Mouse (Mus musculus): ENCODE results near the gene Tox3. TPM values are rescaled to one million over a fixed set of nuclear protein-coding genes. Genes with fewer than 3 reads are reported as not detected.

Tox3 gene
- 1.8 and 2.0 TPM in 2 replicates for polyA plus RNA-seq (2015; fragmentation: Nextera tagmentation; extraction: Ambion mirVana)

GRCm38 (mm10) chr8:90348178-90348925, at the start of gene Tox3:
Gene Tox3, minus strand, starts transcription at chr8:90348343.
- H3K4me1 ChIP-seq (ENCODE audit: control insufficient read depth, insufficient read depth, low read length), result peaks cover 9% of the 10 kb centered on the region
- peak within 1 kb of the TSS; percentile 73 for H3K4me3 ChIP-seq (ENCODE audit: low read length)
- H3K9ac ChIP-seq (ENCODE audit: low read depth, low read length), result peak within 1 kb of the TSS; percentile 83
- 2% methylated on average over 41 of the region's 89 CpGs for WGBS
- peak within 1 kb of the TSS; percentile 94 for H3K4me2 ChIP-seq (ENCODE audit: low read depth, low read length)
- H3K9me3 ChIP-seq (ENCODE audit: control insufficient read depth, low read length), result no peaks in the 10 kb centered on the region
- no peaks in the 10 kb centered on the region for H3K27me3 ChIP-seq (replicated peaks; ENCODE audit: control insufficient read depth, insufficient read depth, low read length)
- H3K27ac ChIP-seq (ENCODE audit: low read length), result peak within 1 kb of the TSS; percentile 61
- no peaks in the 10 kb centered on the region for H3K36me3 ChIP-seq (ENCODE audit: control insufficient read depth, insufficient read depth, low read length)
- peak; percentile 82 for ATAC-seq

- H3K27ac ChIP-seq (ENCODE audit: low read length), result no peak overlapping the region
- no peaks in the 10 kb centered on the region for H3K36me3 ChIP-seq (ENCODE audit: control insufficient read depth, insufficient read depth, low read length)
- H3K4me2 ChIP-seq (ENCODE audit: low read depth, low read length), result no peak overlapping the region
- H3K9me3 ChIP-seq (ENCODE audit: control insufficient read depth, low read length), result no peaks in the 10 kb centered on the region
- ATAC-seq, result no peak
- no peak overlapping the region for H3K9ac ChIP-seq (ENCODE audit: low read depth, low read length)
- no peak overlapping the region for H3K4me3 ChIP-seq (ENCODE audit: low read length)
- no peaks in the 10 kb centered on the region for H3K4me1 ChIP-seq (ENCODE audit: control insufficient read depth, insufficient read depth, low read length)
- H3K27me3 ChIP-seq (replicated peaks; ENCODE audit: control insufficient read depth, insufficient read depth, low read length), result no peaks in the 10 kb centered on the region
- 87% methylated on average over 2 of the region's 2 CpGs for WGBS
Measured at GRCm38 (mm10) chr8:90392643-90393042, 44.5 kb upstream of the Tox3 start.

GRCm38 (mm10) chr8:90391483-90392074, 43.4 kb upstream of the Tox3 start:
- no peaks in the 10 kb centered on the region for H3K4me1 ChIP-seq (ENCODE audit: control insufficient read depth, insufficient read depth, low read length)
- WGBS, result 68% methylated on average over 3 of the region's 3 CpGs
- no peaks in the 10 kb centered on the region for H3K36me3 ChIP-seq (ENCODE audit: control insufficient read depth, insufficient read depth, low read length)
- no peak overlapping the region for H3K4me3 ChIP-seq (ENCODE audit: low read length)
- ATAC-seq, result no peak
- no peak overlapping the region for H3K27ac ChIP-seq (ENCODE audit: low read length)
- no peaks in the 10 kb centered on the region for H3K27me3 ChIP-seq (replicated peaks; ENCODE audit: control insufficient read depth, insufficient read depth, low read length)
- no peak overlapping the region for H3K9ac ChIP-seq (ENCODE audit: low read depth, low read length)
- no peak overlapping the region for H3K4me2 ChIP-seq (ENCODE audit: low read depth, low read length)
- H3K9me3 ChIP-seq (ENCODE audit: control insufficient read depth, low read length), result no peaks in the 10 kb centered on the region

GRCm38 (mm10) chr8:90390827-90391226, 42.7 kb upstream of the Tox3 start:
- Histone ChIP-seq H3K4me1 (ENCODE audit: control insufficient read depth, insufficient read depth, low read length) (no peaks in the 10 kb centered on the region), H3K9ac (ENCODE audit: low read depth, low read length) (no peak overlapping the region), H3K27me3 (replicated peaks; ENCODE audit: control insufficient read depth, insufficient read depth, low read length) (no peaks in the 10 kb centered on the region), H3K4me3 (ENCODE audit: low read length) (no peak overlapping the region), H3K9me3 (ENCODE audit: control insufficient read depth, low read length) (no peaks in the 10 kb centered on the region), H3K27ac (ENCODE audit: low read length) (no peak overlapping the region), H3K4me2 (ENCODE audit: low read depth, low read length) (no peak overlapping the region), H3K36me3 (ENCODE audit: control insufficient read depth, insufficient read depth, low read length) (no peaks in the 10 kb centered on the region)
- no peak for ATAC-seq
- 97% methylated on average over 1 of the region's 1 CpGs for WGBS

GRCm38 (mm10) chr8:90379064-90379463, 30.9 kb upstream of the Tox3 start:
- 71% methylated on average over 6 of the region's 6 CpGs for WGBS
- no peaks in the 10 kb centered on the region for H3K27me3 ChIP-seq (replicated peaks; ENCODE audit: control insufficient read depth, insufficient read depth, low read length)
- no peaks in the 10 kb centered on the region for H3K4me1 ChIP-seq (ENCODE audit: control insufficient read depth, insufficient read depth, low read length)
- H3K9me3 ChIP-seq (ENCODE audit: control insufficient read depth, low read length), result no peaks in the 10 kb centered on the region
- ATAC-seq, result peak; percentile 89
- H3K4me2 ChIP-seq (ENCODE audit: low read depth, low read length), result no peak overlapping the region
- H3K36me3 ChIP-seq (ENCODE audit: control insufficient read depth, insufficient read depth, low read length), result no peaks in the 10 kb centered on the region
- H3K9ac ChIP-seq (ENCODE audit: low read depth, low read length), result no peak overlapping the region
- H3K27ac ChIP-seq (ENCODE audit: low read length), result no peak overlapping the region
- H3K4me3 ChIP-seq (ENCODE audit: low read length), result no peak overlapping the region

GRCm38 (mm10) chr8:90378036-90378435, 29.9 kb upstream of the Tox3 start:
- no peak for ATAC-seq
- no peak overlapping the region for H3K9ac ChIP-seq (ENCODE audit: low read depth, low read length)
- no peak overlapping the region for H3K4me2 ChIP-seq (ENCODE audit: low read depth, low read length)
- H3K4me1 ChIP-seq (ENCODE audit: control insufficient read depth, insufficient read depth, low read length), result no peaks in the 10 kb centered on the region
- H3K9me3 ChIP-seq (ENCODE audit: control insufficient read depth, low read length), result no peaks in the 10 kb centered on the region
- no peaks in the 10 kb centered on the region for H3K27me3 ChIP-seq (replicated peaks; ENCODE audit: control insufficient read depth, insufficient read depth, low read length)
- no peak overlapping the region for H3K4me3 ChIP-seq (ENCODE audit: low read length)
- no peaks in the 10 kb centered on the region for H3K36me3 ChIP-seq (ENCODE audit: control insufficient read depth, insufficient read depth, low read length)
- H3K27ac ChIP-seq (ENCODE audit: low read length), result no peak overlapping the region
- 86% methylated on average over 3 of the region's 3 CpGs for WGBS

- Histone ChIP-seq H3K4me2 (ENCODE audit: low read depth, low read length) (no peak overlapping the region), H3K4me1 (ENCODE audit: control insufficient read depth, insufficient read depth, low read length) (no peaks in the 10 kb centered on the region; the same call in 1 of the 2 replicates), H3K4me3 (ENCODE audit: low read length) (no peak overlapping the region), H3K9me3 (ENCODE audit: control insufficient read depth, low read length) (no peaks in the 10 kb centered on the region), H3K9ac (ENCODE audit: low read depth, low read length) (no peak overlapping the region), H3K27ac (ENCODE audit: low read length) (no peak overlapping the region; the same call in 1 of the 2 replicates), H3K36me3 (ENCODE audit: control insufficient read depth, insufficient read depth, low read length) (no peaks in the 10 kb centered on the region), H3K27me3 (replicated peaks; ENCODE audit: control insufficient read depth, insufficient read depth, low read length) (no peaks in the 10 kb centered on the region)
- peak; percentile 46 for ATAC-seq
- 71% methylated on average over 10 of the region's 10 CpGs for WGBS
Measured at GRCm38 (mm10) chr8:90371611-90372222, 23.6 kb upstream of the Tox3 start.

GRCm38 (mm10) chr8:90369876-90370275, 21.7 kb upstream of the Tox3 start:
- 19% methylated on average over 3 of the region's 3 CpGs for WGBS
- H3K4me2 ChIP-seq (ENCODE audit: low read depth, low read length), result no peak overlapping the region
- no peaks in the 10 kb centered on the region for H3K36me3 ChIP-seq (ENCODE audit: control insufficient read depth, insufficient read depth, low read length)
- H3K4me1 ChIP-seq (ENCODE audit: control insufficient read depth, insufficient read depth, low read length), result no peaks in the 10 kb centered on the region; the same call in 1 of the 2 replicates
- H3K9ac ChIP-seq (ENCODE audit: low read depth, low read length), result no peak overlapping the region
- ATAC-seq, result peak; percentile 64
- H3K27me3 ChIP-seq (replicated peaks; ENCODE audit: control insufficient read depth, insufficient read depth, low read length), result no peaks in the 10 kb centered on the region
- no peak overlapping the region for H3K27ac ChIP-seq (ENCODE audit: low read length)
- H3K9me3 ChIP-seq (ENCODE audit: control insufficient read depth, low read length), result no peaks in the 10 kb centered on the region
- H3K4me3 ChIP-seq (ENCODE audit: low read length), result no peak overlapping the region

- 66% methylated on average over 3 of the region's 3 CpGs for WGBS
- Histone ChIP-seq H3K4me3 (ENCODE audit: low read length) (no peak overlapping the region), H3K9ac (ENCODE audit: low read depth, low read length) (no peak overlapping the region)
Measured at GRCm38 (mm10) chr8:90356729-90357128, 8.6 kb upstream of the Tox3 start.

More at GRCm38 (mm10) chr8:90356729-90357128, 8.6 kb upstream of the Tox3 start:
- Histone ChIP-seq H3K27ac (ENCODE audit: low read length) (no peak overlapping the region), H3K4me1 (ENCODE audit: control insufficient read depth, insufficient read depth, low read length) (no peaks in the 10 kb centered on the region), H3K36me3 (ENCODE audit: control insufficient read depth, insufficient read depth, low read length) (no peaks in the 10 kb centered on the region), H3K9me3 (ENCODE audit: control insufficient read depth, low read length) (no peaks in the 10 kb centered on the region), H3K4me2 (ENCODE audit: low read depth, low read length) (no peak overlapping the region), H3K27me3 (replicated peaks; ENCODE audit: control insufficient read depth, insufficient read depth, low read length) (no peaks in the 10 kb centered on the region)
- ATAC-seq, result no peak

Data from intestine, embryonic 16.5 days (tissue).